Mouse (Mus musculus) cerebellum, adult 2 months (tissue): ENCODE measurements around the gene Adgrl4.

ENCODE experiments used
- CTCF ChIP-seq: fragments of 200-500 bp; IDR thresholded peaks from 2 replicates; pipeline ENCODE4 v1.5.1; 2011; ENCODE audit warnings: low read depth, mild to moderate bottlenecking, control low read depth, low read length, moderate library complexity, borderline replicate concordance; ENCODE audit not compliant: insufficient read depth
- POLR2A ChIP-seq: fragments of 200-500 bp; IDR thresholded peaks from 2 replicates; pipeline ENCODE4 v1.6.1; 2011; ENCODE audit warnings: low read length, control low read depth, borderline replicate concordance; ENCODE audit not compliant: insufficient read depth

DNA sequence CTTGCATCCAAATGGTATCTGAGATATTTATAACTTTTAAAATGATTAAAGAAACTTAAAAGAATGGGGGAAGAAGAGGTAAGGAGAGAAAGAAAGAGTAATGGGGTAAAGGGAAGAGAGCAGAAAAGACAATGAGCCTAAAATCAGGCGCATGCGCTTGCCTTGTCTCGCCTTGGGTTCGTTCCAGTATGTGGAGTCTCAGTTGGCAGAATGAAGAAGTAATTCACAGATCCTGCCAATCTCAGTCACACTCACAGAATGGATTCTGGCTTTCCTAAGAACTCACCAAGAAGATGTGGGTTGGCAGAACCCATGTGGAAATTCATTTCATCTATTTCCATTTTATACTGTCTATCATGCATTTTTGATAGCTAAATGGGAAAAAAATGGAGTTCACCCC, 26.2 kb upstream of the Adgrl4 start:
- TF ChIP-seq CTCF (no peak), POLR2A (no peak)
